Mouse (Mus musculus) erythroblast, embryonic 14.5 days (primary cell): ENCODE measurements around the gene Tomm34. TPM values are rescaled to one million over a fixed set of nuclear protein-coding genes. Genes with fewer than 3 reads are reported as not detected.

Experiments
- H3K27me3 ChIP-seq: 2 replicates; pipeline ENCODE4 v1.6.1; 2012; ENCODE audit warnings: inconsistent platforms; ENCODE audit not compliant: control insufficient read depth
- H3K36me3 ChIP-seq: 2 replicates; pipeline ENCODE4 v1.6.1; 2012; ENCODE audit warnings: mild to moderate bottlenecking, inconsistent platforms; ENCODE audit not compliant: control insufficient read depth
- H3K4me1 ChIP-seq: 2 replicates; pipeline ENCODE4 v1.6.1; 2012; ENCODE audit warnings: inconsistent platforms; ENCODE audit not compliant: control insufficient read depth
- H3K4me3 ChIP-seq: replicated peaks from 2 replicates; pipeline ENCODE3; 2012; ENCODE audit warnings: moderate library complexity, mild to moderate bottlenecking, inconsistent platforms
- H3K9me3 ChIP-seq: 2 replicates; pipeline ENCODE4 v1.6.1; 2012; ENCODE audit warnings: low read length, inconsistent platforms, mixed read lengths; ENCODE audit not compliant: control insufficient read depth
- GATA1 ChIP-seq: IDR thresholded peaks from 2 replicates; pipeline ENCODE4 v1.6.1; 2012; ENCODE audit warnings: low read length, inconsistent platforms, mixed read lengths
- TAL1 ChIP-seq: IDR thresholded peaks from 3 replicates; pipeline ENCODE4 v1.6.1; 2012; ENCODE audit warnings: low read length, inconsistent platforms, mixed read lengths
- polyA plus RNA-seq: library from polyadenylated mRNA; stranded (reverse); fragments of >175 nt; gene quantifications from 2 replicates; pipeline ENCODE4 v1.2.3, GENCODE M21; 2012

Tomm34 gene
- polyA plus RNA-seq, 1 experiment, result 0.39 TPM

- no peak overlapping the region for H3K4me3 ChIP-seq
- TF ChIP-seq TAL1 (no peak), GATA1 (no peak)
Measured at GRCm38 (mm10) chr2:164007547-164007946, 63.4 kb downstream of the Tomm34 start.

GRCm38 (mm10) chr2:164006932-164007331 is 64.0 kb downstream of the Tomm34 start:
- Histone ChIP-seq H3K27me3 (no peaks in the 10 kb centered on the region), H3K9me3 (no peaks in the 10 kb centered on the region), H3K4me3 (no peak overlapping the region), H3K36me3 (peaks cover 36% of the 10 kb centered on the region), H3K4me1 (peaks cover 27% of the 10 kb centered on the region)
- TF ChIP-seq GATA1 (no peak), TAL1 (no peak)

More at GRCm38 (mm10) chr2:164007547-164007946, 63.4 kb downstream of the Tomm34 start:
- Histone ChIP-seq H3K9me3 (no peaks in the 10 kb centered on the region), H3K4me1 (peaks cover 32% of the 10 kb centered on the region), H3K27me3 (no peaks in the 10 kb centered on the region), H3K36me3 (peaks cover 36% of the 10 kb centered on the region)

GRCm38 (mm10) chr2:164004503-164004902 is 66.5 kb downstream of the Tomm34 start:
- Histone ChIP-seq H3K9me3 (no peaks in the 10 kb centered on the region), H3K36me3 (peaks cover 37% of the 10 kb centered on the region), H3K4me3 (no peak overlapping the region), H3K27me3 (no peaks in the 10 kb centered on the region), H3K4me1 (peaks cover 22% of the 10 kb centered on the region)
- TF ChIP-seq TAL1 (no peak), GATA1 (no peak)

Other genes starting within 250 kb of the Tomm34 start
- gene Kcnk15, start 217.5 kb downstream of the Tomm34 start, polyA plus RNA-seq, result not detected in 2 replicates
- 0.01 TPM in 1 of 2 replicates, not detected in the other for gene Rims4, start 152.5 kb downstream of the Tomm34 start, polyA plus RNA-seq
- gene Ywhab, start 76.2 kb downstream of the Tomm34 start, polyA plus RNA-seq, result 3.1 and 3.7 TPM in 2 replicates
- gene Pabpc1l, start 45.7 kb downstream of the Tomm34 start, polyA plus RNA-seq, result 0.02 and 0.09 TPM in 2 replicates
- 0.71 and 1.0 TPM in 2 replicates for gene Stk4, start 847 bp downstream of the Tomm34 start, polyA plus RNA-seq
- not detected in 2 replicates for gene Kcns1, start 99.9 kb upstream of the Tomm34 start, polyA plus RNA-seq
- not detected in 2 replicates for gene Wfdc5, start 111.6 kb upstream of the Tomm34 start, polyA plus RNA-seq
- not detected in 2 replicates for gene Wfdc12, start 119.4 kb upstream of the Tomm34 start, polyA plus RNA-seq
- not detected in 2 replicates for gene Wfdc15a, start 129.0 kb upstream of the Tomm34 start, polyA plus RNA-seq
- not detected in 2 replicates for gene Wfdc15b, start 150.5 kb upstream of the Tomm34 start, polyA plus RNA-seq
- gene Svs2, start 167.3 kb upstream of the Tomm34 start, polyA plus RNA-seq, result not detected in 2 replicates
- gene Svs3b, start 185.5 kb upstream of the Tomm34 start, polyA plus RNA-seq, result not detected in 2 replicates
- gene Svs4, start 207.3 kb upstream of the Tomm34 start, polyA plus RNA-seq, result not detected in 2 replicates
- gene Svs3a, start 218.1 kb upstream of the Tomm34 start, polyA plus RNA-seq, result not detected in 2 replicates
- gene Svs6, start 245.6 kb upstream of the Tomm34 start, polyA plus RNA-seq, result not detected in 2 replicates